Mouse (Mus musculus) cerebellum, adult 2 months (tissue): Measurements from ENCODE around the gene Foxp1. TPM values are rescaled to one million over a fixed set of nuclear protein-coding genes. Genes with fewer than 3 reads are reported as not detected.

ENCODE experiments used
- DNase-seq, 2 experiments: peaks; one replicate each; pipeline ENCODE4 v3.0.0; 2021
- H3K27ac ChIP-seq: fragments of 200-500 bp; 2 replicates; pipeline ENCODE4 v1.5.1; 2012; ENCODE audit warnings: low read length, control low read depth, inconsistent platforms; ENCODE audit not compliant: insufficient read depth
- H3K27me3 ChIP-seq: fragments of 200-500 bp; 2 replicates; pipeline ENCODE4 v1.6.1; 2012; ENCODE audit warnings: inconsistent platforms, mild to moderate bottlenecking, low read length, moderate library complexity; ENCODE audit not compliant: control insufficient read depth, insufficient read depth
- H3K4me1 ChIP-seq: fragments of 200-500 bp; 2 replicates; pipeline ENCODE4 v1.6.1; 2011; ENCODE audit warnings: low read length; ENCODE audit not compliant: control insufficient read depth, insufficient read depth
- H3K4me3 ChIP-seq: fragments of 200-500 bp; replicated peaks from 2 replicates; pipeline ENCODE3; 2011; ENCODE audit warnings: mild to moderate bottlenecking, low read depth, low read length, control low read depth; ENCODE audit not compliant: insufficient read depth
- CTCF ChIP-seq: fragments of 200-500 bp; IDR thresholded peaks from 2 replicates; pipeline ENCODE4 v1.5.1; 2011; ENCODE audit warnings: low read depth, mild to moderate bottlenecking, control low read depth, low read length, moderate library complexity, borderline replicate concordance; ENCODE audit not compliant: insufficient read depth
- POLR2A ChIP-seq: fragments of 200-500 bp; IDR thresholded peaks from 2 replicates; pipeline ENCODE4 v1.6.1; 2011; ENCODE audit warnings: low read length, control low read depth, borderline replicate concordance; ENCODE audit not compliant: insufficient read depth
- WGBS: fragments of 180-500 bp; shearing (Covaris S2); methylation state at CpG from one replicate; pipeline ENCODE4 v1.1.7; 2018; 5-methylcytosine and 5-hydroxymethylcytosine counted together
- polyA plus RNA-seq: library from polyadenylated mRNA; depleted of rRNA; stranded (reverse); fragments of >200 nt; gene quantifications from 2 replicates; pipeline ENCODE4 v1.2.3, GENCODE M21; 2012

The Foxp1 gene
- polyA plus RNA-seq, 1 experiment: 21.0 TPM

DNA sequence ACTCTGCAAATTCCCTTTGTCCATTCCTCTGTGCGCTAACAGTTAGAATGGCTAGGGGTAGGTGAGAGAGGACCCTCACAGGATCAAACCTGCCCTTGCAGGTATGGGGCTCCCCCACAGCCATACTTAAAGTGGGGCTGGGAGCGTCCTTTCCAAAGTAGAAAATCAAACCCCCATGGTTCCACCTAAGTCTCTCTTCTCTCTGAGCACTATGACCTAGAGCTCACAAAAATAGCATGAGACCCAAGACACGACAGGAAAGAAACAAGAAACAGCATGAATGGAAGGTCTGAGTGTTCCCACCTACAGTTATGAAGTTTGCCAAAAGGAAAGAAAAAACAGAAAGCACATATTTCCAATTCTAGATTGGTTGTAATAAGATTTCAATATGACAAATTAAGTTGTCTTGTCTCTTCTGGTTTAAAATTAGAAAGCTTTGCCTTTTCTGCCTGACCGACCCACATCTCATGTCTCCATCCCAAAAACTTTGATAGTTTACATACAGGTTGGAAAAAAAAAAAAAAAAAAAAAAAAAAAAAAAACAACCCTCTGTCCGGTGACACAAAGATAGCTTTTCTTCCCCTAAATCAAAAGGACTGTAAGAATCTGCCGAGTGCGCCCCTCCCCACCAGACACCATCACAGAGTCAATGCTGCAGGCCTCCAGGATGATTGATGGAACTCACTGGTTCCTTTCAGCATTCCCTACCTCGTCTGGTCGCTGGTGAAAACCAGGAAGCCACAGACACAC lies 183.8 kb downstream of the Foxp1 start:
- H3K27ac ChIP-seq: no peak overlapping the region
- DNase-seq: no peak
- H3K4me3 ChIP-seq: no peak overlapping the region
- H3K27me3 ChIP-seq: no peaks in the 10 kb centered on the region
- WGBS: 75% methylated on average over 9 of the region's 9 CpGs
- no peak for TF ChIP-seq CTCF
- H3K4me1 ChIP-seq: no peaks in the 10 kb centered on the region

DNA sequence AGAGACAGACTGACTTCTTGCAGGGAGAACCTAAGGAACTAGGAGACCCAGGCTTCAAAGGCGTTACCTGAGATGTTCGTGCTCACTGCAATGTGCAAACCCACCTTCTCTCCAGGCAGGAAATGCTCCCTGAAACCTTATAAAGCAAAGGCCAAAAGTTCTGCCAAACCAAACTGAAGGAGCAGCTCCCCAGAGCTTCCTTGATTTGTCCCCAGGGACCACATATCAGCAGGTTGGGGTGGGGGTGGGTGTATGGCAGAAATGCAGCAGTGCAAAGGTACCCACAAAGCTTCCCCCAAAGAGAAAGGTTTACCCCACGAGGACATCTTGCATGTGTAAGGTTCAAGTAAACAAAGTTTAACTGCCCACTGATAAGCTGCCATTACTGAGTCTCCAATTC lies 184.3 kb downstream of the Foxp1 start:
- TF ChIP-seq POLR2A (no peak), CTCF (no peak)
- H3K4me1 ChIP-seq: no peaks in the 10 kb centered on the region
- 70% methylated on average over 3 of the region's 3 CpGs for WGBS
- DNase-seq: no peak
- H3K27me3 ChIP-seq: no peaks in the 10 kb centered on the region
- H3K4me3 ChIP-seq: no peak overlapping the region
- H3K27ac ChIP-seq: no peak overlapping the region

DNA sequence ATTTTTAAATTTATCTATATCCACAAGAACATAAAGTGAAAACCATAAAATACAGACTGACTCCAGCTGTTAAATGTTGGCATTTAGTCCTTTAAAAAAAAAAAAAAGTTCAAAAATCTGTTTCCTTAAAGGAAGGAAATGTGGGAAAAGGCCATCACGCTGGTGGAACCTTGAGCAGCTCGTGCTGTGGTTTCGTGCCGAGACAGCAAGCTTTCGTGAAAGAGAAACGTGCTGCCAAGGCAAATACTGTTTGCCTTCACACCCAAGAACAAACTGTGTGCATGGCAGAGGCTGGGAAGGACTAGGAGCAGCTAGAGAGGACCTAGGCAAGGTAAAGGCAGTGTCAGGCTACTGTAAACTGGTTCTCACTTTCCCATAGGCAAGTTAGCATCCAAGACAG lies 184.9 kb downstream of the Foxp1 start:
- Histone ChIP-seq H3K27me3 (no peaks in the 10 kb centered on the region), H3K4me1 (no peaks in the 10 kb centered on the region), H3K27ac (no peak overlapping the region), H3K4me3 (no peak overlapping the region)
- WGBS: 92% methylated on average over 6 of the region's 6 CpGs
- TF ChIP-seq CTCF: no peak
- TF ChIP-seq POLR2A: no peak
- DNase-seq: no peak

DNA sequence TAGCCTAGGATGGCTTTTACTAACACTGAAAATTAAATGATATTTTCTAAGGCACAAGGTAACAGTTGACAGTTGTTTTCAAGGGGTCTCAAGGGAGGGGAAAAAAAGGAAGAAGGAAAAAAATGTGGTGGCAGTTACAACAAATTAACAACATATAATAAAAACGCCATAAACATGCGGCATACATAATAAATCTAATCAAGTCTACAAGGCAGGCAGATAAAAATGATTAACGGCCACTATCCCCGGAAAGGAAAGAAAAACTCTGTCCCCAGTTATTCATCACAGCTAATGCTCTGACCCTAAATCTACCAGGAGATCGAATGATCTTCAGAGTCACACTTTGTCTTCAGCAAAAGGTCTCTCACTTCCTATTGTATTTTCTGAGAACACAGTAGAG lies 186.3 kb downstream of the Foxp1 start:
- Histone ChIP-seq H3K27me3 (no peaks in the 10 kb centered on the region), H3K27ac (no peak overlapping the region), H3K4me1 (no peaks in the 10 kb centered on the region), H3K4me3 (no peak overlapping the region)
- TF ChIP-seq CTCF (no peak), POLR2A (no peak)
- 86% methylated on average over 5 of the region's 5 CpGs for WGBS
- no peak for DNase-seq

DNA sequence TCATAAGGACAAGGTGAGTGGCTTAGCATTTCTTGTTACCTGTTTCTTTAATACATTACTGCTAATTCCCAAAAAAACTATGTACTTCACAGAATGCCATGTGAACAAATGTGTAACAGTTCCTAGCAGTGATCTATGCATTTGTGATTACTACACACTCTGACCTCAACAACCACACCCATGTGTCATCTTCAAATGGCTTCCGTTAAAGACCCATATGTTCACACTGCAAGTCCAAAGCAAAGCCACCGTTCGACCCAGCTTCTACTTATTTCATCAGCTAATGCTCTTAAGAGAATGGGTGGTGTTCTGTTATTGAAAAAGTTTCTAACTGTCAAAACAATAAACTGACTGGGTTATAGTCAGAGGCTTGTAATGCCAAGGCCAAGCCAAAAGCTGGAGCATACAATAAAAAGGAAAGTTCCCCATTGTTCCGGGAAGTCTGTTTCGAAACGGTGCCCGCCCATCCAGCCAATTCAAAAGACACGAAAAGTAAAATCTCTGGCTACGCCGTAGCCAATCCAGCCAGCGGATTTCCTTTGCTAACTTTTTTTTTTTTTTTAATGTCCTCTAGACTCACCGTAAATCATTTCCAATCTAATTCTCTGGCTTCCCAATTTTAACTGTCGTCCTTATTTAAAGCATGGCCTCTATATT lies 187.2 kb downstream of the Foxp1 start:
- Histone ChIP-seq H3K4me3 (no peak overlapping the region), H3K27ac (no peak overlapping the region), H3K27me3 (no peaks in the 10 kb centered on the region), H3K4me1 (no peaks in the 10 kb centered on the region)
- DNase-seq: no peak
- TF ChIP-seq POLR2A (no peak), CTCF (no peak)
- 85% methylated on average over 13 of the region's 13 CpGs for WGBS

DNA sequence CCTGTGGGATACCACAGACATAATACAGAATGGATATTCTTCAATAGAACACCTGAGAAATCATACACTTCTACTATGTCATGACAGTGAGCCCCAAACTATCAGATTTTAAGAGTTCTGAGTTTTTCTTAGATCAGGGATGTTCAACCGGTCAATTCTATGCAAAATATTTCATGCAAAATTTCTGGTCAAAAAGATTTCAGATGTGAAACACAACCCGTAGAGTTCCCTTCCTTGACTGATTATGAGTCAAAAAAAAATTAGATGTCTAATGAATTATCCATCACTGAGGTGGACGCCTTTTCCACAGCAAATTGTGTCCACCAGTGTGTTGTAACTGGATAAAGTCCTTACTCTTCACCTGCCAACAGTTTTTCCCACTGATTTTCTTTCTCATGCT lies 188.3 kb downstream of the Foxp1 start:
- no peak overlapping the region for H3K27ac ChIP-seq
- no peak overlapping the region for H3K4me3 ChIP-seq
- 97% methylated on average over 3 of the region's 3 CpGs for WGBS
- no peaks in the 10 kb centered on the region for H3K27me3 ChIP-seq
- DNase-seq: no peak
- no peaks in the 10 kb centered on the region for H3K4me1 ChIP-seq
- TF ChIP-seq CTCF: no peak
- TF ChIP-seq POLR2A: no peak

DNA sequence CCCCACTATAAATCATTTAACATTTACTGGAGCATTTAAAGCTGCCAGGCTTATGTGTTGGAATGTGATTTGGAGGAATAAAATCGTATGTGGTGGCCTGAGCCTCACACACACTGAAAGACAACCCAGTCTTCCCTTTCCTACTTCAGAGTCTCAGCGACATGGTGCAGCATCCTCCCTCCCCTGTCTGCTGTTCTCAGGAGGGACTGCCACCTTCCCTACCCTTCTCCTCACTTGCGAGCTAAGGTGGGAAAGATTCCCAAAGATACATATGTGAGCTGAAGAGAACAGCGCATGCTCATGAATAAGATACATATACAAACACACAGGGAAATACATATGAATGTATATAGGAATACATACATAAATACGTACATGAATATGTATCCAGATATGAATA lies 189.4 kb downstream of the Foxp1 start:
- no peak overlapping the region for H3K27ac ChIP-seq
- no peaks in the 10 kb centered on the region for H3K27me3 ChIP-seq
- 94% methylated on average over 5 of the region's 5 CpGs for WGBS
- no peak overlapping the region for H3K4me3 ChIP-seq
- DNase-seq: no peak
- TF ChIP-seq CTCF: no peak
- no peak for TF ChIP-seq POLR2A
- no peaks in the 10 kb centered on the region for H3K4me1 ChIP-seq

DNA sequence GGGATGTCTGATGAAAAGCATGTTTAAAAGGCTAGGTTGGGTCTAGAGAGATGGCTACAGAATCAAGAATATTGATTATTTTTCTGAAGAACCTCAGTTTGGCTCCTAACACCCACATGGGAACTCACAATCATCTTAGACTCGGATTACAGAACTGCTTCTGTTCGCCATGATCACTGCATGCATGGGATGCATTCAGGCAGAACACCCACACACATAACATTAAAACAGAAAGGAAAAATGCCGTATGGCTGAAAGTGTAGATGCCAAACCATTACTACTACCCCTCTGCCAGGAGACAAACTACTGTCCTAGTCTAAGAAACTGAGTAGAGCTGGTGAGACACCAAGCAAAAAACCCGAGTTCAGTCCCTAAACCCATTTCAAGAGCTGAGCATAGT lies 192.4 kb downstream of the Foxp1 start:
- Histone ChIP-seq H3K4me3 (no peak overlapping the region), H3K4me1 (peaks cover 3% of the 10 kb centered on the region), H3K27ac (no peak overlapping the region), H3K27me3 (no peaks in the 10 kb centered on the region)
- 87% methylated on average over 4 of the region's 4 CpGs for whole genome bisulfite sequencing
- no peak for DNase-seq
- no peak for TF ChIP-seq POLR2A
- TF ChIP-seq CTCF: no peak

DNA sequence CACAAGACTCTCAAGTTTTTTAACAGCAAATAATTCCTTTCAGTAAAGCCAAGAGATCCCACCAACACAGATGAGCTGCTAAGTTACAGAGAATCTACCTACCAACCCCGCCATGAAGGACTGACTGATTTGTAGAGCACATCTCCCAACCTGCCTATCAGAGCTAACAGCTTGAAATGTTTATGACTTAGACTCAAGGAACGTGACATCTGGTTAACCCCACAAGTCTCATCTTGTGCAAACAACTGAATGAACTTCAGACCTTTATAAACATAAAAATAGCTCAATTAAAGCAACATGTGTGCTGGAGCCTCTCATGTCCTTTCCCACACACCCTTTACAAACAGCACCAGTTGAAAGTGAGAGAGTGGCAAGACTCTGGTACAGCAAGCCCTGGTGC lies 193.9 kb downstream of the Foxp1 start:
- no peak for DNase-seq
- Histone ChIP-seq H3K27ac (no peak overlapping the region), H3K27me3 (no peaks in the 10 kb centered on the region), H3K4me3 (no peak overlapping the region), H3K4me1 (peaks cover 3% of the 10 kb centered on the region)
- TF ChIP-seq CTCF (no peak), POLR2A (no peak)
- WGBS: 93% methylated on average over 2 of the region's 2 CpGs
